Mouse (Mus musculus): Measurements from ENCODE around the gene Gpr18. TPM values are rescaled to one million over a fixed set of nuclear protein-coding genes. Genes with fewer than 3 reads are reported as not detected.

The Gpr18 gene
- 1 to 10 TPM; 4.5 to 6.6 TPM for total RNA-seq (2023)

GRCm38 (mm10) chr14:121915621-121916020 is at the start of gene Gpr18:
Gene Gpr18 (minus strand): TSS chr14:121915781.

GRCm38 (mm10) chr14:121964990-121965389 is 49.4 kb upstream of the Gpr18 start, which contains the start of gene Gpr183:
Gene Gpr183 (minus strand): TSS chr14:121965195.

GRCm38 (mm10) chr14:121878176-121878858 is 37.3 kb downstream of the Gpr18 start, which contains the start of gene Ubac2:
Gene Ubac2 (plus strand): TSS chr14:121878620.

Other genes with a start within 250 kb of the Gpr18 start
- 1 to 10 TPM; 2.6 to 4.3 TPM for gene Dock9, start 117.9 kb downstream of the Gpr18 start, total RNA-seq (2023)
- 10 to 100 TPM; 26.8 to 31.5 TPM for gene Ubac2, start 37.2 kb downstream of the Gpr18 start, total RNA-seq (2023)
- 10 to 100 TPM; 11.4 to 13.7 TPM for gene Gpr183, start 49.4 kb upstream of the Gpr18 start, total RNA-seq (2023)
- not detected for gene Timm8a2, start 118.9 kb upstream of the Gpr18 start, total RNA-seq (2023)
- gene Tm9sf2, start 191.3 kb upstream of the Gpr18 start, total RNA-seq (2023): 10 to 100 TPM; 63.1 to 69.8 TPM

Data from neutrophil, adult 83 days (primary cell).